Mouse (Mus musculus): ENCODE data around the gene Dop1b.

- TF ChIP-seq POLR2A (IDR thresholded peaks at IDR 0.05; ENCODE audit: insufficient read depth, low read depth, low read length) (no peak), CTCF (IDR thresholded peaks at IDR 0.05; ENCODE audit: insufficient read depth, low read depth, low read length) (no peak)
Measured at GRCm38 (mm10) chr16:93669521-93669920, 42.2 kb upstream of the Dop1b start.

Data from olfactory bulb, adult 2 months (tissue).